Mouse (Mus musculus) lung, postnatal 4 days (tissue): Measurements from ENCODE around the gene Olfr652.
A peak's percentile ranks its signal among the peaks of the same experiment; 100 is the strongest.

Source experiments
- DNase-seq, 2 experiments: peaks; one replicate each; pipeline ENCODE4 v3.0.0; 2021

The Olfr652 gene

GRCm38 (mm10) chr7:104560601-104561000, at the start of gene Olfr652:
TSS of gene Olfr652 (plus strand) at chr7:104560901.
- DNase-seq: no peak

GRCm38 (mm10) chr7:104549833-104550232, 10.9 kb upstream of the Olfr652 start, which contains the start of gene Olfr651:
TSS of gene Olfr651 (plus strand) at chr7:104550133.
- no peak for DNase-seq

- no peak for DNase-seq
Observed at GRCm38 (mm10) chr7:104552700-104553099, 8.0 kb upstream of the Olfr652 start.

- DNase-seq: no peak
Observed at GRCm38 (mm10) chr7:104577014-104577413, 16.3 kb downstream of the Olfr652 start, which contains the start of gene Olfr653. TSS of gene Olfr653 (plus strand) at chr7:104577314.

- DNase-seq: no peak
Observed at GRCm38 (mm10) chr7:104580846-104581245, 20.1 kb downstream of the Olfr652 start.

- DNase-seq: no peak
Observed at GRCm38 (mm10) chr7:104581429-104581828, 20.7 kb downstream of the Olfr652 start.

GRCm38 (mm10) chr7:104586725-104587124, 26.0 kb downstream of the Olfr652 start, which contains the start of gene Olfr654:
TSS of gene Olfr654 (plus strand) at chr7:104587025.
- DNase-seq: no peak

GRCm38 (mm10) chr7:104588274-104588673, 27.6 kb downstream of the Olfr652 start:
- DNase-seq: no peak

- no peak for DNase-seq
Observed at GRCm38 (mm10) chr7:104601679-104602078, 41.0 kb downstream of the Olfr652 start, which contains the start of gene Olfr655. TSS of gene Olfr655 (minus strand) at chr7:104601779.

- peak in 1 of 2 experiments; percentile 36 for DNase-seq
Observed at GRCm38 (mm10) chr7:104603173-104603572, 42.5 kb downstream of the Olfr652 start.

GRCm38 (mm10) chr7:104604727-104605126, 44.0 kb downstream of the Olfr652 start:
- DNase-seq: no peak

- DNase-seq: no peak
Observed at GRCm38 (mm10) chr7:104613655-104614054, 53.0 kb downstream of the Olfr652 start, which contains the start of gene Olfr656. TSS of gene Olfr656 (plus strand) at chr7:104613955.
